Mouse (Mus musculus) hindbrain, embryonic 14.5 days (tissue): ENCODE data around the gene Rhoa. TPM values are rescaled to one million over a fixed set of nuclear protein-coding genes. Genes with fewer than 3 reads are reported as not detected.
"Not testable (repeated sequence)": the region's sequence is repeated elsewhere in the genome, so short reads cannot be mapped to it uniquely, and the experiment has no call there.

Experiments
- ATAC-seq: fragments of 200-750 bp; cut with Nextera tagmentation; 2 replicates; pipeline ENCODE4 v1.8.0; 2017; ENCODE audit warnings: moderate number of reproducible peaks, mild to moderate bottlenecking, moderate TSS enrichment, moderate library complexity; ENCODE audit not compliant: low FRiP score
- DNase-seq: peaks from one replicate; pipeline ENCODE4 v3.0.0-alpha.2; 2015; ENCODE audit warnings: low spot score
- H3K27ac ChIP-seq: fragments of 300-500 bp; sonication (generic); 2 replicates; pipeline ENCODE4 v1.5.1; 2014; ENCODE audit warnings: mild to moderate bottlenecking, moderate library complexity
- H3K27me3 ChIP-seq: fragments of 300-500 bp; sonication (generic); 2 replicates; pipeline ENCODE4 v1.6.1; 2014; ENCODE audit warnings: mild to moderate bottlenecking, low read length, mixed read lengths; ENCODE audit not compliant: control insufficient read depth, insufficient read depth
- H3K36me3 ChIP-seq: fragments of 300-500 bp; sonication (generic); replicated peaks from 2 replicates; pipeline ENCODE4 v1.6.1; 2014; ENCODE audit not compliant: control insufficient read depth, insufficient read depth
- H3K4me1 ChIP-seq: fragments of 300-500 bp; sonication (generic); replicated peaks from 2 replicates; pipeline ENCODE4 v1.6.1; 2014; ENCODE audit warnings: antibody characterized with exemption, low read length, mixed read lengths; ENCODE audit not compliant: control insufficient read depth, insufficient read depth
- H3K4me2 ChIP-seq: fragments of 300-500 bp; sonication (generic); replicated peaks from 2 replicates; pipeline ENCODE4 v1.6.1; 2014; ENCODE audit warnings: mild to moderate bottlenecking, moderate library complexity
- H3K4me3 ChIP-seq: fragments of 300-500 bp; sonication (generic); replicated peaks from 2 replicates; pipeline ENCODE4 v1.5.1; 2014; ENCODE audit warnings: mild to moderate bottlenecking, low read length
- H3K9ac ChIP-seq: fragments of 300-500 bp; sonication (generic); 2 replicates; pipeline ENCODE4 v1.6.1; 2014
- H3K9me3 ChIP-seq: fragments of 300-500 bp; sonication (generic); 2 replicates; pipeline ENCODE4 v1.6.1; 2016; ENCODE audit warnings: low read length; ENCODE audit not compliant: control insufficient read depth
- WGBS: fragments of 180-500 bp; shearing (Covaris S2); extraction: QIAGEN DNeasy Blood & Tissue Kit; methylation state at CpG from one replicate; pipeline ENCODE4 v1.1.7; 2014; 5-methylcytosine and 5-hydroxymethylcytosine counted together
- polyA plus RNA-seq: library from polyadenylated mRNA; unstranded; fragments of >200 nt; fragmentation: Nextera tagmentation; extraction: Ambion mirVana; gene quantifications from 2 replicates; pipeline ENCODE4 v1.2.1, GENCODE M21; 2014

The Rhoa gene
- polyA plus RNA-seq, 1 experiment from 2014 or later: 206 TPM

DNA sequence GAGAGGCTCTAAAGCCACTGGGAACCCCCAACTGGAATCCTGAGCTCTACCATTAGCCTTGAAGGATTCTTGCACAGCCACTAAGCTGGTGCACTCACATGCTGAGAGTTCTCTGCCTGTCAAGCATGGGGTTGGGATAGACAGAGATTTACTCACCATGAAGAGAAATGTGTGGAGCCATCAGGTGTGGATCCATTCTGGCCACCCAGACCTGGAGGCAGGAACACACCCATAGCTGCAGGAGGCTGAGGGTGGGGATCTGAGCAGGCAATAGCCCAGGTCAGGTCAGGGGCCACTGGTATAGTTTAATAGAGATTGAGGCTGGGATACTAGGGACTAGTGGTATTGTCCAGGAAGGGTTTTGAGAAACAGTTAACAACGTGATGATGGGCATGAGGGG is 759 bp upstream of the Rhoa start:
- Histone ChIP-seq H3K4me2 (peak overlapping the region; percentile 86), H3K9me3 (no peaks in the 10 kb centered on the region), H3K9ac (peak overlapping the region; percentile 89), H3K4me1 (peaks cover 33% of the 10 kb centered on the region), H3K36me3 (peaks cover 44% of the 10 kb centered on the region), H3K27ac (peak overlapping the region; percentile 97), H3K27me3 (no peaks in the 10 kb centered on the region), H3K4me3 (peak overlapping the region; percentile 83)
- DNase-seq (no peak), ATAC-seq (no peak)
- WGBS: 8% methylated on average over 1 of the region's 1 CpGs

DNA sequence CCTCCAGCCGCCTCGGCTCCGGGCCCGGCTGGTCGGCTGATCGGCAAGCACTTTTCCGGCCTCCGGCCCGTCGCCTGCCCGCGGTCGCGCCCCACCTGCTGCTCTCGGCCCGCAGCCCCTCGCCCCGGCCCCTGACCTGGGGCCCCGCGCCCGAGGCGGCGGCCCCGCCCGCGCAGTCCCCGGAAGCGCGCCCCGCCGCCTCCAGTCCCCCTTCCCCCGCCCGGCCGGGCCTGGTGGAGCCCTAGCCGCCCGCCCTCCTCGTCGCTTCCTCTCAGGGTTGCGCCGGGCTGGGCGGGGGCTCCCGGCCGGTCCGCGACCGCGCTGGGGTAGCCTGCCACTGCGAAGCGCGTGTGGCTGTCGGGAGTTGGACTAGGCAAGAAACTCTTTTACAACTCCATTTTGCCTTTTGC is 647 bp downstream of the Rhoa start:
- H3K27ac ChIP-seq: peak overlapping the region; percentile 97
- H3K4me1 ChIP-seq: peaks cover 37% of the 10 kb centered on the region
- no peaks in the 10 kb centered on the region for H3K27me3 ChIP-seq
- WGBS: under 1% methylated on average over 30 of the region's 51 CpGs
- peak; percentile 66 for DNase-seq
- ATAC-seq: peak; percentile 55
- H3K4me2 ChIP-seq: peak overlapping the region; percentile 78
- H3K4me3 ChIP-seq: peak overlapping the region; percentile 83
- H3K36me3 ChIP-seq: peaks cover 30% of the 10 kb centered on the region
- H3K9ac ChIP-seq: peak overlapping the region; percentile 91
- H3K9me3 ChIP-seq: no peaks in the 10 kb centered on the region

- H3K4me3 ChIP-seq: peak overlapping the region; percentile 83
- H3K4me1 ChIP-seq: peaks cover 37% of the 10 kb centered on the region
- no peak for ATAC-seq
- 26% methylated on average over 12 of the region's 12 CpGs for WGBS
- H3K27me3 ChIP-seq: no peaks in the 10 kb centered on the region
- H3K9me3 ChIP-seq: no peaks in the 10 kb centered on the region
- peak overlapping the region; percentile 91 for H3K9ac ChIP-seq
- H3K4me2 ChIP-seq: peak overlapping the region; percentile 78
- peak overlapping the region; percentile 97 for H3K27ac ChIP-seq
- peaks cover 23% of the 10 kb centered on the region for H3K36me3 ChIP-seq
- no peak for DNase-seq
Measured at GRCm38 (mm10) chr9:108307021-108307807, 1.3 kb downstream of the Rhoa start.

GRCm38 (mm10) chr9:108308141-108308540 is 2.2 kb downstream of the Rhoa start:
- Histone ChIP-seq H3K9me3 (no peaks in the 10 kb centered on the region), H3K9ac (peak overlapping the region; percentile 91), H3K4me1 (peaks cover 37% of the 10 kb centered on the region), H3K4me2 (peak overlapping the region; percentile 78), H3K27ac (no peak overlapping the region), H3K36me3 (peaks cover 14% of the 10 kb centered on the region), H3K27me3 (no peaks in the 10 kb centered on the region), H3K4me3 (peak overlapping the region; percentile 83)
- DNase-seq (no peak), ATAC-seq (no peak)
- WGBS: 70% methylated on average over 2 of the region's 2 CpGs

DNA sequence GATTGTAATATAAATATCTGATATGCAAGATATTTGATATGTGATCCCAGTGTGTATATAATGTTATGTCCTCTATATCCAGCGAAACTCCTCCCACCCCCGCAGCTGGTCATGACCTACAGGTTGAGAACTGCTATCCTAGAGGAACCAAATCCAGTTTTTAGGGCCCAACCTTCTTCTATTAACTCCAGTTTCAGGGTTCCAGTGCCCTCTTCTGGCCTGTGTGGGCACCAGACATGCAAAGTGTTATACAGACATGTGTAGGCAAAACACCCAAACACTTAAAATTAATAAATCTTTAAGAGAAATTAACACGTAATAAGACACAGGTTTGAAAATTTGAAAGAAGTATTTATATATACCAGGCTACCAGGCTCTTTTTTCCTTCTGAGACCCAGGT is 11.6 kb downstream of the Rhoa start:
- no peak overlapping the region for H3K4me3 ChIP-seq
- 95% methylated on average over 3 of the region's 3 CpGs for WGBS
- H3K9me3 ChIP-seq: no peaks in the 10 kb centered on the region
- DNase-seq (no peak), ATAC-seq (no peak)
- H3K36me3 ChIP-seq: peaks cover 27% of the 10 kb centered on the region
- H3K9ac ChIP-seq: no peak overlapping the region
- H3K27me3 ChIP-seq: no peaks in the 10 kb centered on the region
- H3K4me2 ChIP-seq: no peak overlapping the region
- no peak overlapping the region for H3K27ac ChIP-seq
- H3K4me1 ChIP-seq: no peaks in the 10 kb centered on the region

DNA sequence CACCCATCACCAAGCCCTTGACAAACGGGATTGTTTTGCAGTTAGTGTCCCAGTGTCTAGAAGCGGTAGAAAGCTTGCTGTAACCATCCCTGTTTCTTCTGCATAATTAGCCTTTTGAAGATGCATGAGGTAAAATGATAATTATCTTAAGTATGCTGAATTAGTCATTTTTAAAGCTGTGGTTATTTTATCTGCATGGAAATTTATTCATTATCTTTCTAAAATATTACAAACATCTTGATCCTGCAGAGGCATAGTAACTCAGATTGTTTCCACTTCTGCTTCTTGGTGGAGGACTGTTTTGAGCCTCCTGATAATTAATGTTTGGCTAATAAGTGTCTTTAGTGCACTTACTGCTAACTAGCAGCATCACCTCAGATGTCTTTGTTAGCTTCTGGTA is 12.5 kb downstream of the Rhoa start:
- Histone ChIP-seq H3K27ac (no peak overlapping the region), H3K9ac (no peak overlapping the region), H3K36me3 (peaks cover 27% of the 10 kb centered on the region), H3K4me3 (no peak overlapping the region), H3K4me2 (no peak overlapping the region), H3K9me3 (no peaks in the 10 kb centered on the region), H3K27me3 (no peaks in the 10 kb centered on the region), H3K4me1 (no peaks in the 10 kb centered on the region)
- WGBS: 84% methylated on average over 2 of the region's 2 CpGs
- ATAC-seq: no peak
- DNase-seq: no peak

DNA sequence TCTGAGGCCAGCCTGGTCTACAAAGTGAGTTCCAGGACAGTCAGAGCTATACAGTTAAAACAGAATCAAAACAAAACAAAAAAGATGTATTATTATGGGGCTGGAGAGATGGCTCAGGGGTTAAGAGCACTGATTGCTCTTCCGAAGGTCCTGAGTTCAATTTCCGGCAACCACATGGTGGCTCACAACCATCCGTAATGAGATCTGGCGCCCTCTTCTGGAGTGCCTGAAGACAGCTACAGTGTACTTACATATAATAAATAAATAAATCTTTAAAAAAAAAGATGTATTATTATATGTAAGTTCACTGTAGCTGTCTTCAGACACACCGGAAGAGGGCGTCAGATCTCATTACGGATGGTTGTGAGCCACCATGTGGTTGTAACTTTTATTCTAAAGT is 16.1 kb downstream of the Rhoa start:
- not testable (repeated sequence) for H3K9ac ChIP-seq, H3K27ac ChIP-seq, DNase-seq, H3K4me3 ChIP-seq, H3K9me3 ChIP-seq, ATAC-seq, H3K4me2 ChIP-seq, H3K36me3 ChIP-seq, H3K27me3 ChIP-seq, H3K4me1 ChIP-seq
- WGBS: 92% methylated on average over 7 of the region's 7 CpGs

- Histone ChIP-seq H3K9me3 (no peaks in the 10 kb centered on the region), H3K27ac (no peak overlapping the region), H3K4me3 (no peak overlapping the region), H3K9ac (no peak overlapping the region), H3K4me1 (no peaks in the 10 kb centered on the region), H3K4me2 (no peak overlapping the region), H3K36me3 (peaks cover 28% of the 10 kb centered on the region), H3K27me3 (no peaks in the 10 kb centered on the region)
- 98% methylated on average over 1 of the region's 1 CpGs for WGBS
- DNase-seq (no peak), ATAC-seq (no peak)
Measured at GRCm38 (mm10) chr9:108324784-108325183, 18.9 kb downstream of the Rhoa start.

DNA sequence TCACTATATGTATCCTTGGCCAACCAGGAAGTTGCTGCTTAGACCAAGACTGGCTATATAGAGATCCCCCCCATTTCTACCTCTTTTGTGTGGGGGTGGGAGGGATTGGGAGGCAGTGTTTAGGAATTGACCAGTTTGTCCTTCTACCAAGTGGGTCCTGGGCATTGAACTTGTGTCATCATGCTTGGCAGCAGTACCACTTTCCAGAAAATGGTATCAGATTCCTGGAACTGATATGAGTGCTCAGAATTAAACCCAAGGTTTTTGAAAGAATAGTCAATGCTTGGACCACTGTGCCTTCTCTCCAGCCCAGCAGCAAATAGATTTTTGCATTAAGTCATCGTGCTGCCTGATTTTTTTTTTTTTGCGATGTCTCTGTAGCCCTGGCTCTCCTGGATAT is 19.9 kb downstream of the Rhoa start:
- Histone ChIP-seq H3K4me2 (no peak overlapping the region), H3K9ac (no peak overlapping the region), H3K36me3 (peaks cover 33% of the 10 kb centered on the region), H3K27ac (no peak overlapping the region), H3K4me1 (no peaks in the 10 kb centered on the region), H3K27me3 (no peaks in the 10 kb centered on the region), H3K4me3 (no peak overlapping the region), H3K9me3 (no peaks in the 10 kb centered on the region)
- ATAC-seq: no peak
- 97% methylated on average over 2 of the region's 2 CpGs for WGBS
- DNase-seq: no peak
